Mouse (Mus musculus): ENCODE results near the gene Prdm10. TPM values are rescaled to one million over a fixed set of nuclear protein-coding genes. Genes with fewer than 3 reads are reported as not detected.

The Prdm10 gene
- polyA plus RNA-seq, 1 experiment = 5.1 TPM

GRCm38 (mm10) chr9:31266013-31266659, 14.2 kb upstream of the Prdm10 start:
- no peak overlapping the region for H3K27ac ChIP-seq (ENCODE audit: control insufficient read depth, insufficient read depth, low read depth, low read length)
- TF ChIP-seq CTCF (IDR thresholded peaks at IDR 0.05; ENCODE audit: control insufficient read depth, insufficient read depth, insufficient replicate concordance, low read depth, low read length) (no peak), POLR2A (IDR thresholded peaks at IDR 0.05; ENCODE audit: control insufficient read depth, low read depth, low read length) (no peak)

DNA sequence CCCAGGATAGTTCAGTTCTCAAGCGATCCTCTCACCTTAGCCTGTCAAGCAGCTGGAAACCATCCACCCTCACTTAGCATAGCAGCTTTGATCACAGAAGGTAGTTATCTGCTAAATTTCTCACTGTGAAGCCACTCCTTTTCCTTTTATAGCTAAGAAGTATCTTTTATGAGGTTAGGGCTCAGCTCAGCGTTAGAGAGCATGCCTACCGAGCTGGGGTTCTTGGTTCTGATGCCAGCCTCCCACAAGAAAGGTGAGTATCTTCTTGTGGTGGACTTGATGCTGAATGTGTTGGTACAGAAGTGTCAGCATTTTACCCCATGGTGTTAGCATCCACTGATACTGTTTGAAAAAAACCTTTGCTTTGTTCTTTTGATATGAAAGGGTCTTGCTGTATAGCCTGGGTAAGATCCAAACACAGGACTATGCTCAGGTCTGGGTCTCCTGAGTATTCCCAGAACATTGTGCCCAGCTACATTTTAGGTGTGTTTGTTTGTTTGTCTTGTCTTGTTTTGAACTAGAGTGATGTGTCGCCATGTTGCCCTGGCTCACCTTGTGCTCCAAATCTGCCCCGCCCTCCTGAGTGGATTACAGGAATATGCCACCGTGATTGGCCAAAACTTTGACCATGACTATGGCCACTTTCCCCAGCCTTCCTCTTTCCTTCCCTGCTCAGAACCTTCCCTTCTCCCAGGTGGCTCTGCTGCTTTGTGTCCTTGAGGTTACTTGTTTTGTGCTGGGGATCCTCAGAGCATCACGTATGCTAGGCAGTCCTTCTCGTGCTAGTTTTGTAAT, 8.9 kb upstream of the Prdm10 start:
- peaks cover 2% of the 10 kb centered on the region for H3K4me1 ChIP-seq (ENCODE audit: control insufficient read depth, insufficient read depth, low read length)
- no peak overlapping the region for H3K27ac ChIP-seq (ENCODE audit: control insufficient read depth, insufficient read depth, low read depth, low read length)
- H3K27me3 ChIP-seq (ENCODE audit: control insufficient read depth, insufficient read depth, low read length) = no peaks in the 10 kb centered on the region
- H3K4me3 ChIP-seq (ENCODE audit: control insufficient read depth, low read depth, low read length) = no peak overlapping the region
- TF ChIP-seq CTCF (IDR thresholded peaks at IDR 0.05; ENCODE audit: control insufficient read depth, insufficient read depth, insufficient replicate concordance, low read depth, low read length) (no peak), POLR2A (IDR thresholded peaks at IDR 0.05; ENCODE audit: control insufficient read depth, low read depth, low read length) (no peak)
- H3K36me3 ChIP-seq (ENCODE audit: control insufficient read depth, insufficient read depth, low read length) = no peaks in the 10 kb centered on the region

More at GRCm38 (mm10) chr9:31266013-31266659, 14.2 kb upstream of the Prdm10 start:
- Histone ChIP-seq H3K4me1 (ENCODE audit: control insufficient read depth, insufficient read depth, low read length) (peaks cover 2% of the 10 kb centered on the region), H3K27me3 (ENCODE audit: control insufficient read depth, insufficient read depth, low read length) (no peaks in the 10 kb centered on the region), H3K4me3 (ENCODE audit: control insufficient read depth, low read depth, low read length) (no peak overlapping the region), H3K36me3 (ENCODE audit: control insufficient read depth, insufficient read depth, low read length) (no peaks in the 10 kb centered on the region)

- Histone ChIP-seq H3K27ac (ENCODE audit: control insufficient read depth, insufficient read depth, low read depth, low read length) (no peak overlapping the region), H3K4me1 (ENCODE audit: control insufficient read depth, insufficient read depth, low read length) (peaks cover 2% of the 10 kb centered on the region), H3K27me3 (ENCODE audit: control insufficient read depth, insufficient read depth, low read length) (no peaks in the 10 kb centered on the region), H3K36me3 (ENCODE audit: control insufficient read depth, insufficient read depth, low read length) (no peaks in the 10 kb centered on the region), H3K4me3 (ENCODE audit: control insufficient read depth, low read depth, low read length) (no peak overlapping the region)
- no peak for TF ChIP-seq CTCF (IDR thresholded peaks at IDR 0.05; ENCODE audit: control insufficient read depth, insufficient read depth, insufficient replicate concordance, low read depth, low read length)
- TF ChIP-seq POLR2A (IDR thresholded peaks at IDR 0.05; ENCODE audit: control insufficient read depth, low read depth, low read length) = no peak
These were observed 8.2 kb upstream of the Prdm10 start for GRCm38 (mm10) chr9:31272160-31272559.

GRCm38 (mm10) chr9:31278651-31279050, 1.7 kb upstream of the Prdm10 start:
- Histone ChIP-seq H3K36me3 (ENCODE audit: control insufficient read depth, insufficient read depth, low read length) (no peaks in the 10 kb centered on the region), H3K4me1 (ENCODE audit: control insufficient read depth, insufficient read depth, low read length) (peaks cover 19% of the 10 kb centered on the region), H3K27me3 (ENCODE audit: control insufficient read depth, insufficient read depth, low read length) (no peaks in the 10 kb centered on the region), H3K27ac (ENCODE audit: control insufficient read depth, insufficient read depth, low read depth, low read length) (peak overlapping the region; percentile 100), H3K4me3 (ENCODE audit: control insufficient read depth, low read depth, low read length) (peak overlapping the region; percentile 42)
- TF ChIP-seq CTCF (IDR thresholded peaks at IDR 0.05; ENCODE audit: control insufficient read depth, insufficient read depth, insufficient replicate concordance, low read depth, low read length) (no peak), POLR2A (IDR thresholded peaks at IDR 0.05; ENCODE audit: control insufficient read depth, low read depth, low read length) (no peak)

- Histone ChIP-seq H3K4me3 (ENCODE audit: control insufficient read depth, low read depth, low read length) (peak overlapping the region; percentile 97), H3K4me1 (ENCODE audit: control insufficient read depth, insufficient read depth, low read length) (peaks cover 19% of the 10 kb centered on the region), H3K36me3 (ENCODE audit: control insufficient read depth, insufficient read depth, low read length) (no peaks in the 10 kb centered on the region), H3K27ac (ENCODE audit: control insufficient read depth, insufficient read depth, low read depth, low read length) (peak overlapping the region; percentile 100), H3K27me3 (ENCODE audit: control insufficient read depth, insufficient read depth, low read length) (no peaks in the 10 kb centered on the region)
- TF ChIP-seq CTCF (IDR thresholded peaks at IDR 0.05; ENCODE audit: control insufficient read depth, insufficient read depth, insufficient replicate concordance, low read depth, low read length) (no peak), POLR2A (IDR thresholded peaks at IDR 0.05; ENCODE audit: control insufficient read depth, low read depth, low read length) (no peak)
These were observed 1.0 kb upstream of the Prdm10 start for GRCm38 (mm10) chr9:31279306-31279705.

DNA sequence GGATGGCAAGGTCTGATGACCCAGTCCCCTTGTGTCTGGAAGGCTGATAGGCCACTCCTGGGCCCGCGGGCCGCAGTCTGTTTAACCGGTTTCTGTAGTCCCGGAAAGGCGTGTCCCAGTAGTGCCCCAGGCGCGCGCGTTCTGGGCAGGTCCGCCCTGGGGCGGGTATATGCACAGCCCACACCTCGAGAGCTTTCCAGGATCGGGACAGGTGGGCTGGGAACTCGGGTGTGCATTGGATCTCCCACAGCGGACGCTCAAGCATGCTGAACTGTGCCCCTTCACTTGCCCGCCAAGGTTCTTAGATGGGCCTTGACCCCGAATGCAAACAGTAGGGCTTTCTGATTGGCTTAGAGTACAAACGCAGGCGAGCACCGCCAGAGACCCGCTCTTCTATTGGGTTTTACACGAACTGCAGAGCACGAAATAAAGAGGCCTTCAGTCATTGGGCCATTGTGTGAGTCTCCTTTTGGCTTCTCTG, 413 bp upstream of the Prdm10 start:
- Histone ChIP-seq H3K4me1 (ENCODE audit: control insufficient read depth, insufficient read depth, low read length) (peaks cover 19% of the 10 kb centered on the region), H3K27ac (ENCODE audit: control insufficient read depth, insufficient read depth, low read depth, low read length) (peak overlapping the region; percentile 100), H3K4me3 (ENCODE audit: control insufficient read depth, low read depth, low read length) (peak overlapping the region; percentile 97), H3K36me3 (ENCODE audit: control insufficient read depth, insufficient read depth, low read length) (no peaks in the 10 kb centered on the region), H3K27me3 (ENCODE audit: control insufficient read depth, insufficient read depth, low read length) (no peaks in the 10 kb centered on the region)
- no peak for TF ChIP-seq CTCF (IDR thresholded peaks at IDR 0.05; ENCODE audit: control insufficient read depth, insufficient read depth, insufficient replicate concordance, low read depth, low read length)
- TF ChIP-seq POLR2A (IDR thresholded peaks at IDR 0.05; ENCODE audit: control insufficient read depth, low read depth, low read length) = peak; percentile 78

DNA sequence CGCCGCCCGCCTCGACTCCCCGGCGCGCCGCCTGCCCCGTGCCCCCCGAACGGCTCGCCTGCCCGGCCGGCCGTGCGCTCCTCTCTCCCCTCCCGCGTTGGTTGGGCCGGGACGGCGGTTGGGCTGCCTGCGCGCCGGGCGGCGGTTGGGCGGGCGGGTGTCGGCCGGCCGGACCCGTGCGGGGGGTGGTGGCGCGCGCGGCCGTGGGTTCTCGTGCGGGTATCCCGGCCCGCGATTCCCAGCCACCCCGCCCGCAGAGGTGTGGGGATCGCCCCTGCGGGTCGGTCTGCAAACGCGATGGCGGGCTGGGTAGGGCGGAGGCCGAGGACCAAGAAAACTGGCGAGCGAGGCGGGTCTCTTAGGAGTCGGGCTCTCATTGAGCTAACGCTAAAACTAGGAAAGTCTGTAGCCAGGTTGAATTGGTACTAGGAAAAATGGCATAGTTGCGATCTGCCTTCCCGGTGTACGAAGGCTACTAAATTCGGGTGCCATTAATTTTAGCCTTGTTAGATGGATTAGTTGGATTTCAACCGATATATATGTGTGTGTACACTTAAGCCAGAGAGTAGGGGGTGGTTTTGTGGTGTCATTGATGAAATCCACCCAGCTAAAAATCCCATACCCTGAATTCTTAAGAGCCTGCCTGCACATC, 799 bp downstream of the Prdm10 start:
- H3K27me3 ChIP-seq (ENCODE audit: control insufficient read depth, insufficient read depth, low read length) = no peaks in the 10 kb centered on the region
- H3K27ac ChIP-seq (ENCODE audit: control insufficient read depth, insufficient read depth, low read depth, low read length) = peak overlapping the region; percentile 100
- peak overlapping the region; percentile 97 for H3K4me3 ChIP-seq (ENCODE audit: control insufficient read depth, low read depth, low read length)
- TF ChIP-seq POLR2A (IDR thresholded peaks at IDR 0.05; ENCODE audit: control insufficient read depth, low read depth, low read length) = peak; percentile 76
- TF ChIP-seq CTCF (IDR thresholded peaks at IDR 0.05; ENCODE audit: control insufficient read depth, insufficient read depth, insufficient replicate concordance, low read depth, low read length) = no peak
- peaks cover 19% of the 10 kb centered on the region for H3K4me1 ChIP-seq (ENCODE audit: control insufficient read depth, insufficient read depth, low read length)
- H3K36me3 ChIP-seq (ENCODE audit: control insufficient read depth, insufficient read depth, low read length) = no peaks in the 10 kb centered on the region
